Mouse (Mus musculus) hindbrain, postnatal 0 days (tissue): ENCODE measurements around the gene Tmprss9. TPM values are rescaled to one million over a fixed set of nuclear protein-coding genes. Genes with fewer than 3 reads are reported as not detected.

Source experiments
- ATAC-seq: fragments of 200-750 bp; cut with Nextera tagmentation; 2 replicates; pipeline ENCODE4 v1.8.0; 2017; ENCODE audit warnings: mild to moderate bottlenecking, moderate TSS enrichment, moderate library complexity
- DNase-seq: peaks from one replicate; pipeline ENCODE4 v3.0.0-alpha.2; 2015; ENCODE audit warnings: low spot score
- H3K27ac ChIP-seq: fragments of 300-500 bp; sonication (generic); 2 replicates; pipeline ENCODE4 v1.5.1; 2014; ENCODE audit warnings: mild to moderate bottlenecking
- H3K27me3 ChIP-seq: fragments of 300-500 bp; sonication (generic); 2 replicates; pipeline ENCODE4 v1.6.1; 2014; ENCODE audit warnings: low read length, mixed read lengths; ENCODE audit not compliant: insufficient read depth
- H3K36me3 ChIP-seq: fragments of 300-500 bp; sonication (generic); 2 replicates; pipeline ENCODE4 v1.6.1; 2014; ENCODE audit warnings: low read length, mixed read lengths; ENCODE audit not compliant: insufficient read depth
- H3K4me1 ChIP-seq: fragments of 300-500 bp; sonication (generic); 2 replicates; pipeline ENCODE4 v1.6.1; 2014; ENCODE audit warnings: antibody characterized with exemption, low read length, mixed read lengths; ENCODE audit not compliant: insufficient read depth
- H3K4me2 ChIP-seq: fragments of 300-500 bp; sonication (generic); 2 replicates; pipeline ENCODE4 v1.6.1; 2014; ENCODE audit warnings: low read depth, mild to moderate bottlenecking, low read length, moderate library complexity, mixed read lengths
- H3K4me3 ChIP-seq: fragments of 300-500 bp; sonication (generic); 2 replicates; pipeline ENCODE4 v1.5.1; 2014; ENCODE audit warnings: low read length
- H3K9ac ChIP-seq: fragments of 300-500 bp; sonication (generic); replicated peaks from 2 replicates; pipeline ENCODE4 v1.6.1; 2014; ENCODE audit warnings: mild to moderate bottlenecking, low read length, moderate library complexity, mixed read lengths
- H3K9me3 ChIP-seq: fragments of 300-500 bp; sonication (generic); 2 replicates; pipeline ENCODE4 v1.6.1; 2016; ENCODE audit warnings: low read length, mixed read lengths
- CTCF ChIP-seq: IDR thresholded peaks from 2 replicates; pipeline ENCODE4 v1.5.1; 2016; ENCODE audit warnings: antibody characterized with exemption, control low read depth, low read depth
- WGBS: fragments of 180-500 bp; shearing (Covaris S2); extraction: QIAGEN DNeasy Blood & Tissue Kit; methylation state at CpG from one replicate; pipeline ENCODE4 v1.1.7; 2014; 5-methylcytosine and 5-hydroxymethylcytosine counted together
- polyA plus RNA-seq: library from polyadenylated mRNA; unstranded; fragments of >200 nt; fragmentation: Nextera tagmentation; extraction: Ambion mirVana; gene quantifications from 2 replicates; pipeline ENCODE4 v1.2.1, GENCODE M21; 2015
- total RNA-seq: library from RNA; depleted of rRNA; stranded (reverse); fragments of >200 nt; gene quantifications from 2 replicates; pipeline ENCODE4 v1.2.3, GENCODE M21; 2014

Tmprss9 gene
- total and polyA plus RNA-seq, 2 experiments from 2014 or later = 0.10 to 0.26 TPM

DNA sequence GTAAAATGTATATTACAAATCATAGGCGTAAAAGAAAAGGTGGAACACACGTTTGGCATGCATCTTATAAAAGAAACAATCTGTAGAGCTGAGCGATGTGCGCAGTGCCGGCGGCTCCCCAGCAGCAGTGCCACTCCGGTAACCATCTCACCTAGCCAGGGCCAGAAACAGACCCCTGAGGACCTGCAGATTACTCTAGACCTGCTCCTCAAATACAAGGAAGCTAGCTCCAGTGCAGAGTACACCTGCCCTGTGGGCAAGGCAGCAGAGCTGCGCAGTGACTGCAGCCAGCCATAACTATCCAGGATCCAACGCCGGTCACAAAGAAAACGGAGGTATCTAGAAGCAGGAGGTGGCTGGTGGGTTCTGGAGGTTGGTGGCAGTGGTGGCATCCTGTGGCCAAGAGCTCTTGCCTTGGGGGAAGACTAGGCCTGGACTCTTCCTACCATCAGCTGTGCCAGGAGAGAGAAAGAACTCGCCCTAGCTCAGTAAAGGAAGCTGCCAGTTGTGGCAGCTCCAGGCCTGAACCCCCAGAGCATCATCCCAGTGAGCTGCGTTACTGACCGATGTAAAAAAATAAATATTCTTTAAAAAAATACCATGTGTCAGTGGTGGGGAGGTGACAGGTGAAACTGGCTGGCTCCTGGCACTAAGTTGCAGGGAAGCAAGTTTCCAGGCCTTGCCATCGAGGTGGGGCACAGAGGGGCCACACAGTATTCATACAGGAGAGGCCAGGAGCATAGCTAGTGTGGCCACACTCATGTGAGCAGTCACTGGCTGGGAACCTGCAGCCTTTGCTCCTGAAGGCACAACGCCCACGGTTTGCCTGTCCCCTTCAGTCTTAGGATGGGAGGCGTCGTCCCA is 30.0 kb downstream of the Tmprss9 start:
- no peak overlapping the region for H3K4me3 ChIP-seq
- DNase-seq = no peak
- H3K36me3 ChIP-seq = peaks cover 40% of the 10 kb centered on the region

DNA sequence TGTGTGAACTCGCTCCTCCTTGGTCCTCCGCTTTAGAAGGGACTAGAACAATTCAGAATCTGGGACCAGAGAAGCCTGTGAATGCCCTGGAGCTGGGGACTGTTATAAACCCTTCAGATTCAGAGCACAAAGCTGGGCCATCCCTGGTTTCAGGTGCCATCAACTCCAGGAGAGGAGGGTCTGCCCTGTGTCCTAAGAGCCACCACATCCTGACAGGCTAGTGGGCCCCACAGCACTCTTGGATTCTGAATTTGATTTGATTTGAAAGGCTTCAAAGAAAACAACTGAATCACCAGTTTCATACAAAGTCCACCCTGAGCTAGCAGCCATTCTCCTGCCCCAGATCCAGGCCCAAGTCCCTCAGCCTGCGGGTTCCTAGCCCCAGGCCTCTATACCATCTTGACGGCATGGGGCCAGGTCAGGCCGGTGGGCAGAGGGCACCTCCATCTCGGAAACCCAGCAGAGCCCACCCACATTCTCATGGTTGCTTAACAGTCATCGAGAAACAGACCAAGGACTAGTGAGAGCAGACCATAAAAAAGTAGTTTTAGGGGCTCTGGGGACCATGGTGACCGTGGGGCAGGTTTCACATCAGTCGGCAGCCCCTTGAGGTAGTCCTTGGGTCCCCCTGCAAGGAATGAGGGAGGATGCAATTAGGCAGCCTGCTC is 30.8 kb downstream of the Tmprss9 start:
- Histone ChIP-seq H3K27me3 (no peaks in the 10 kb centered on the region), H3K4me2 (no peak overlapping the region), H3K9ac (no peak overlapping the region), H3K9me3 (no peaks in the 10 kb centered on the region), H3K4me3 (no peak overlapping the region), H3K27ac (no peak overlapping the region), H3K4me1 (0 out of 2 replicates have a peak, but pooled peaks cover 3% of the 10 kb centered on the region), H3K36me3 (peaks cover 40% of the 10 kb centered on the region)
- TF ChIP-seq CTCF = no peak
- DNase-seq (no peak), ATAC-seq (no peak)
- WGBS = 93% methylated on average over 9 of the region's 9 CpGs

More for the DNA sequence above, 30.0 kb downstream of the Tmprss9 start:
- WGBS = 91% methylated on average over 19 of the region's 19 CpGs
- no peak for TF ChIP-seq CTCF
- Histone ChIP-seq H3K9ac (peak overlapping the region; percentile 30; the same call in 1 of the 2 replicates), H3K4me1 (0 out of 2 replicates have a peak, but pooled peaks cover 3% of the 10 kb centered on the region), H3K9me3 (no peaks in the 10 kb centered on the region), H3K27me3 (no peaks in the 10 kb centered on the region), H3K27ac (peak overlapping the region; percentile 91; the same call in 1 of the 2 replicates), H3K4me2 (peak overlapping the region; percentile 81; the same call in 1 of the 2 replicates)
- no peak for ATAC-seq

DNA sequence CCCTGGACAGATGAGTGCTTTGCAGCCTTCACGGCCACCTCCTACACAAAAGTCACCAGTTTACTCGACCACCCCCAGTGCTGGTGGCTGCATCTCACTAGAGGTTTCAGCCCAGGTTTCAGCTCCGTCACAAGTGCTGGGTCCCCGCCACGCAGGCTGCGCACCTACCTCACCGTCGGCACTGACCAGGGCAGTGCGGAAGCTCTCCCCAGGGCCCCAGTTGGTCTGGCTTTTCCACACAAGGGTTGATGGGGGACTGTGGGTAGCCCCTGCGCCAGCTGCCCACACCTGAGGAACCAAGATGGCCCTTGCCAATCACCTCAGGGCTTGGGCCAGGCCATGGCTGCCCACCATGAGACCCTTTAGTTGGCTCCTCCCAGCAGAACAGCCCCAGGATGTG is 31.6 kb downstream of the Tmprss9 start:
- H3K4me3 ChIP-seq = no peak overlapping the region
- DNase-seq = no peak
- no peak overlapping the region for H3K4me2 ChIP-seq
- no peak for ATAC-seq
- 0 out of 2 replicates have a peak, but pooled peaks cover 3% of the 10 kb centered on the region for H3K4me1 ChIP-seq
- peaks cover 40% of the 10 kb centered on the region for H3K36me3 ChIP-seq
- H3K9me3 ChIP-seq = no peaks in the 10 kb centered on the region
- no peak for TF ChIP-seq CTCF
- WGBS = 90% methylated on average over 10 of the region's 10 CpGs
- H3K9ac ChIP-seq = no peak overlapping the region
- H3K27me3 ChIP-seq = no peaks in the 10 kb centered on the region
- no peak overlapping the region for H3K27ac ChIP-seq

DNA sequence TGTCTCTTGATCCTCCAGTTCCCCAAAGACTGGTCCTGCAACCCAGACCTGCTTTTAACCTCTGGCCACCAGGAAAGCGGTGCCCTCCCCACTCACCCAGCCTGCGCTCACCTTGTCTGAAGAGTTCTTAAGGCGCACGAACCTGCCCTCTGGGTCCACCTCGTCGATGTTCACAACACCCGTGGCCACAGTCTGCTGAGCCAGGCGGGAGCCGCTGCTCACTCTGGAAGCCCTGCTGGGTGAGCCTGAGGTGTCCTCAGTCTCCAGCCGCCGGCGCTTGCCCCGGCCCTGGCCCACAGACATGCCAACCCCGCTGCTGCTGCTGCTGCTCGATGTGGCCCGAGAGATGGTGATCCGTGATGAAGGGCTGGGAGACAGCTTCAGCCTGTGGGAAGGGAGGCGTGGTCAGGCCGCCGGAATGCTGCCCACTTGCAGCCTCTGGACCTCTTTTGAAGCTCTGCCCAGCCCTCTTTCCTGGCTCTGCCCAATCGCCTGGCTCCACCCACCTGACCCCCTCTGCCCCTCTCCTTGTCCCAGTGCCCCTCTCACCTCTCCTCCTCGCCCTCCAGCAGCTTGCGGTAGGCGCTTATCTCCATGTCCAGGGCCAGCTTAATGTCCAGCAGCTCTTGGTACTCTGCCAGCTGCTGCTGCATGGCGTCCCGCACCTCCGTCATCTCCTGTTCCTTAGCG is 32.5 kb downstream of the Tmprss9 start:
- Histone ChIP-seq H3K4me2 (no peak overlapping the region), H3K4me3 (no peak overlapping the region), H3K9ac (no peak overlapping the region), H3K27me3 (no peaks in the 10 kb centered on the region), H3K36me3 (peaks cover 40% of the 10 kb centered on the region), H3K27ac (no peak overlapping the region), H3K9me3 (no peaks in the 10 kb centered on the region), H3K4me1 (no peaks in the 10 kb centered on the region)
- WGBS = 83% methylated on average over 27 of the region's 28 CpGs
- no peak for TF ChIP-seq CTCF
- DNase-seq (no peak), ATAC-seq (no peak)

DNA sequence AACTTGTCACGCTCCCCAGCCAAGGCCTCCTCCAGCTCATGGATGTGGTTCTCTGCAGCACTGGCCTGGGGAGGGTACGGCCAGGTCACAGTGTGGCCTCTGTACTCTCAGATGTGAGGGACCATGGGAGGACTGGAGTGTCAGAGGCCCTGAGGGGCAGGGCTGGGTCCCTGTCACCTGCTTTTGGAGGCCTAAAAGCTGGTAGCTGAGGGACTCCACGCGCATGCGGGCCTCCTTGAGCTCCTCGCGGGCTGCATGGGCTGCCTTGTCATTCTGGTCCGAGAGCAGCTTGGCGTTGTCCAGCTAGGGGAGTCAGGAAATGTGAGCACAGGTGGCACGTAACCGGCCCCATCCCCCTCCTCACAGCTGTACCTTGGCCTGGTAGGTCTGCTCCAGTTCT is 33.1 kb downstream of the Tmprss9 start:
- H3K9me3 ChIP-seq = no peaks in the 10 kb centered on the region
- no peaks in the 10 kb centered on the region for H3K4me1 ChIP-seq
- H3K27me3 ChIP-seq = no peaks in the 10 kb centered on the region
- no peak for ATAC-seq
- no peak for TF ChIP-seq CTCF
- H3K36me3 ChIP-seq = peaks cover 42% of the 10 kb centered on the region
- WGBS = 97% methylated on average over 11 of the region's 11 CpGs
- H3K9ac ChIP-seq = no peak overlapping the region
- no peak overlapping the region for H3K27ac ChIP-seq
- H3K4me2 ChIP-seq = no peak overlapping the region
- no peak overlapping the region for H3K4me3 ChIP-seq
- no peak for DNase-seq

DNA sequence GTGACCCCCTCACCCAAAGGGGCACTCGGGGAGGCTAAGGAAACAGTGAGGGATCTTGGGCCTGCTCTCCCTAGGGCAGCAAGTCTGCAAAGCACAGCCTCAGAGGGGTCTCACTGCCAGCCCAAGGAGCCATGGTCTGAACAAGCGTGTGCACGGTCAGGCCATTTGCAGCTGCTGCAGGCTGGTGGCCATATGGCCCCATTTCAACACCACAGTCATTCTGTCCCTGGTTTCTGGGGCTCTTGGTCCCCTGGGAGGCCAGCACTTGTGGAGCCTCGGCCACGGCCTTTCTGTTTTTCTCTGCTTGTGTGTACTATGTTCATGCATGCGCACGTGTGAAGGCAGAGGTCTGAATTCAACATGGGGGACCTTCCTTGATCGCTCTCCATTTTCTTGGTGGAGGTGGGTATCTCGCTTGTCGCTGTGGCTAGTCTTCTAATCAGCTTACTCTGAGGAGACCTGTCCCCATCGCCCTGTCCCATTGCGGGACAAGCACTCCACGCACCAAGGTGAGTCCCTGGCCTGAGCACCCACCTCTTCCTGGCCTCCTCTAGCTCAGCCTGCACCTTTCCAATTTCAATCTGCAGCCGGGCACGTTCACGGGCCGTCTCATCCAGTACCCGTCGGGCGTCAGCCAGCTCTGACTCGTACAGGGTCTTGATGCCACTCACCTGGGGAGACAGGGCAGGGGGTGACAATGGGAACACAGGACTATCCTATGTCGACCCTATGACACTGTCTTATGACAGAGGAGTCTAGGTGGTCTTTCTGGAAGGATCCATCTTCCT is 37.9 kb downstream of the Tmprss9 start:
- WGBS = 92% methylated on average over 22 of the region's 22 CpGs
- no peak for TF ChIP-seq CTCF
- Histone ChIP-seq H3K9me3 (no peaks in the 10 kb centered on the region), H3K27ac (no peak overlapping the region), H3K27me3 (no peaks in the 10 kb centered on the region), H3K4me2 (no peak overlapping the region), H3K4me3 (no peak overlapping the region), H3K9ac (no peak overlapping the region), H3K36me3 (peaks cover 26% of the 10 kb centered on the region), H3K4me1 (no peaks in the 10 kb centered on the region)
- ATAC-seq (no peak), DNase-seq (no peak)
